Mouse (Mus musculus) right cerebral cortex, adult 2 months (tissue): ENCODE data around the gene Ccdc130.
A peak's percentile ranks its signal among the peaks of the same experiment; 100 is the strongest.

ENCODE experiments used
- DNase-seq, 2 experiments: peaks; one replicate each; pipeline ENCODE4 v3.0.0; 2021 to 2022; ENCODE audit warnings: low spot score in 2 of 2

The Ccdc130 gene

GRCm38 (mm10) chr8:84237542-84238229, 32.5 kb downstream of the Ccdc130 start:
- DNase-seq = no peak

GRCm38 (mm10) chr8:84236998-84237473, 33.1 kb downstream of the Ccdc130 start, which contains the start of gene Zswim4:
Zswim4 (minus strand) TSS chr8:84237055.
- DNase-seq = peak; percentile 99

- no peak for DNase-seq
Observed at GRCm38 (mm10) chr8:84236410-84236997, 33.7 kb downstream of the Ccdc130 start.

- DNase-seq = peak in 1 of 2 experiments; percentile 22
Observed at GRCm38 (mm10) chr8:84235746-84236409, 34.3 kb downstream of the Ccdc130 start.

- no peak for DNase-seq
Observed at GRCm38 (mm10) chr8:84233055-84233454, 37.1 kb downstream of the Ccdc130 start.

- DNase-seq = no peak
Observed at GRCm38 (mm10) chr8:84230735-84231134, 39.4 kb downstream of the Ccdc130 start.

GRCm38 (mm10) chr8:84223322-84224029, 46.7 kb downstream of the Ccdc130 start:
- DNase-seq = no peak

GRCm38 (mm10) chr8:84222566-84223165, 47.5 kb downstream of the Ccdc130 start:
- no peak for DNase-seq

- no peak for DNase-seq
Observed at GRCm38 (mm10) chr8:84220105-84220504, 50.1 kb downstream of the Ccdc130 start.

GRCm38 (mm10) chr8:84218143-84218542, 52.0 kb downstream of the Ccdc130 start:
- DNase-seq = no peak

- DNase-seq = no peak
Observed at GRCm38 (mm10) chr8:84217206-84217605, 53.0 kb downstream of the Ccdc130 start.

- DNase-seq = no peak
Observed at GRCm38 (mm10) chr8:84213277-84213676, 56.9 kb downstream of the Ccdc130 start.

GRCm38 (mm10) chr8:84211881-84212563, 58.2 kb downstream of the Ccdc130 start:
- no peak for DNase-seq

- no peak for DNase-seq
Observed at GRCm38 (mm10) chr8:84211202-84211601, 59.0 kb downstream of the Ccdc130 start.

- peak; percentile 88 to 89 for DNase-seq
Observed at GRCm38 (mm10) chr8:84210167-84210791, 59.9 kb downstream of the Ccdc130 start.

- DNase-seq = no peak
Observed at GRCm38 (mm10) chr8:84208381-84209380, 61.5 kb downstream of the Ccdc130 start.

GRCm38 (mm10) chr8:84207811-84208210, 62.4 kb downstream of the Ccdc130 start:
- no peak for DNase-seq
